Mouse (Mus musculus) brain, embryonic 14.5 days (tissue): ENCODE data around the gene Celf5.

ENCODE experiments used
- CTCF ChIP-seq: fragments of 200-500 bp; IDR thresholded peaks from 2 replicates; pipeline ENCODE4 v1.5.1; 2012; ENCODE audit warnings: inconsistent platforms, mild to moderate bottlenecking, moderate library complexity, borderline replicate concordance; ENCODE audit not compliant: insufficient read depth, insufficient read length; ENCODE audit errors: extremely low read depth
- POLR2A ChIP-seq: fragments of 200-500 bp; IDR thresholded peaks from 2 replicates; pipeline ENCODE4 v1.6.1; 2012; ENCODE audit warnings: mild to moderate bottlenecking, inconsistent platforms, borderline replicate concordance; ENCODE audit not compliant: poor library complexity, insufficient read depth, insufficient read length, severe bottlenecking; ENCODE audit errors: extremely low read depth

DNA sequence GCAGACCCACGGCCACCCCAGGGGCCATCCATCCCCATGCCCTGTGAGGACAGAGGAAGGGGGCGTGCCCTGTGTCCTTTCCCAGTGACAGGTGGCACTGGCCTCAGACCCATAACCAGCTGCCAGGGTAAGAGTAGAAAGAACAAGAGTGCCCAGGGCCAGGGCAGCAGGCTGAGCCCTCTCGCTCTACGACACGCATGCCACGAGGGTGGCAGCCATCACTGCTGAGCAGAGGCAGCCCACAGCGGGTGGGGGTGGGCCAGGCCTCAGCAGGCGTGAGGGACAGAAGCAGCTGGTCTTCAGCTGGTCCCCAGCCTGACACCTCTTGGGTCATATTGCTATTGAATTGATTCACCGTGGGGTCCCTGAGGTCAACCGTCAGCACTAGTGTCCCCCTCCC lies 4.0 kb upstream of the Celf5 start:
- no peak for TF ChIP-seq CTCF
- no peak for TF ChIP-seq POLR2A
